Mouse (Mus musculus) erythroblast, embryonic 14.5 days (primary cell): ENCODE measurements around the gene Coro2a.

Experiments
- GATA1 ChIP-seq: IDR thresholded peaks from 2 replicates; pipeline ENCODE4 v1.6.1; 2012; ENCODE audit warnings: low read length, inconsistent platforms, mixed read lengths
- TAL1 ChIP-seq: IDR thresholded peaks from 3 replicates; pipeline ENCODE4 v1.6.1; 2012; ENCODE audit warnings: low read length, inconsistent platforms, mixed read lengths

DNA sequence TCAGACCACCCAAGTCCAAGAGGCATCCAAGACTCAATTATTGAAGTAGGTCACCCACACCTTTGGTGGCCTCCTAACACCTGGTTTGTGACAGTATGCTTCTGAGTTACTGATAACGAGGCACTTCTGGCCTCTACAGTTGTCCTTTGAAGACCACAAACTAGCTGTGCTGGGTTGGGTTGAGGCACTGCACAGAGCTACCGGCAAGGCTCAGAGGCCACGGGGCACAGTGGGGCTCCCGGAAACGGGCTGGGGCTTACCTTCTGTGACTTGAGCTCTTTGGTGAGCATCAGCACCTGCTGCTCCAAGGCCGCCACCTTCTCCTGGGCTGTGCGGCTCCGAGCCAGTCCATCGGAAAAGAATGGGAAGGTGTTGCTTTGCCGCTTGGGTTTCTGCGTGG lies 26.1 kb upstream of the Coro2a start:
- TF ChIP-seq GATA1 (no peak), TAL1 (no peak)
